Mouse (Mus musculus): Measurements from ENCODE around the gene Sult6b2.

Sult6b2 gene

DNA sequence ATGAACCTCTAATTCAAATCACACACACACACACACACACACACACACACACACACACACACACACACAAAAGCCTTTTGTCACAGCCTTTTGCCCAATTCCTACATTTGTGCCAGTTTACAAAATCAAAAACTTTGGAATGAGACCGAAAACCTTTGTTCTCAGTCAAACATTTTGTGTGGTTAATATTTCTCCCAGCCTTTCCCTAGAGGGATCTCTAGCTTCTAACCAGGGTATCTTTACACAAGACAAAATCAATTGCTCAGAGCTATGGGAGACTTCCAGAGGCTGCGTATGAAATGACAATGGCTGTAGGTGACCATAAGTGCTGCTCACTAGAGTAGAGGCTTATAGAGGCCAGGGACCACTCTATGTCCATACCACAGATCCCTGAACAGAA is 66.1 kb downstream of the Sult6b2 start:
- DNase-seq (ENCODE audit: low spot score): no peak

DNA sequence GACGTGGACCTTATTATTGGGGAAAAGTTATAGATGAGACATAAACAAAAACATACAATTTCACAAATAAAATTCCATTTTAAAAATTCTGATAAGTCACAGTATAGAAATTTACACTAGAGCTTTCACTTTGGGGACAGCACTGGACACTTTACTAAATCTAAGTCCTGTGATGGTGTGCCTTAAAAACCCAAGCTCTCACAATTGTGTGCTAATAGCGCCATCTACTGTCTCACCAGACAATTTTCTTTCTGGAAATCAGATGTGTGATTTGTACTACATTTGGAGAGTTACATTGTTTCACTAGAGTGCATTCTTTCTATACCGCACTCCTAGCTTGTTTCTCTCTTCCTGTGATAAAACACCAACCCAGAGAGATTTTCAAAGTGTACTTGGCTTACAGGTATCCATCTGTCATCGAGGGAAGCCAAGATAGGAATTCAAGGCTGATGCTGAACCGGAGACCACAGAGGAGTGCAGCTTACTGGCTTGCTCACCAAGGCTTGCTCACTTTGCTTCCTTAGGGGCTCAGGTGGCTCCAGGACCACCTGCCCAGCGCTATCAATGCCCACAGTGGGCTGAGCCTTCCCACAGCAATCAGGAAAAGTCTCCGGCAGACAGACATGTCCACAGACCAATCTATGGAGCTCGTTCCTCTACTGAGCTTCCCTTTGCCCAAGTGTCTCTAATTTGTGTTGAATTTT is 68.8 kb downstream of the Sult6b2 start:
- no peak for DNase-seq (ENCODE audit: low spot score)

All from layer of hippocampus, adult 9-10 months (tissue).